Mouse (Mus musculus): Measurements from ENCODE around the gene Tmem123.
A peak's percentile ranks its signal among the peaks of the same experiment; 100 is the strongest.

Gene Tmem123

DNA sequence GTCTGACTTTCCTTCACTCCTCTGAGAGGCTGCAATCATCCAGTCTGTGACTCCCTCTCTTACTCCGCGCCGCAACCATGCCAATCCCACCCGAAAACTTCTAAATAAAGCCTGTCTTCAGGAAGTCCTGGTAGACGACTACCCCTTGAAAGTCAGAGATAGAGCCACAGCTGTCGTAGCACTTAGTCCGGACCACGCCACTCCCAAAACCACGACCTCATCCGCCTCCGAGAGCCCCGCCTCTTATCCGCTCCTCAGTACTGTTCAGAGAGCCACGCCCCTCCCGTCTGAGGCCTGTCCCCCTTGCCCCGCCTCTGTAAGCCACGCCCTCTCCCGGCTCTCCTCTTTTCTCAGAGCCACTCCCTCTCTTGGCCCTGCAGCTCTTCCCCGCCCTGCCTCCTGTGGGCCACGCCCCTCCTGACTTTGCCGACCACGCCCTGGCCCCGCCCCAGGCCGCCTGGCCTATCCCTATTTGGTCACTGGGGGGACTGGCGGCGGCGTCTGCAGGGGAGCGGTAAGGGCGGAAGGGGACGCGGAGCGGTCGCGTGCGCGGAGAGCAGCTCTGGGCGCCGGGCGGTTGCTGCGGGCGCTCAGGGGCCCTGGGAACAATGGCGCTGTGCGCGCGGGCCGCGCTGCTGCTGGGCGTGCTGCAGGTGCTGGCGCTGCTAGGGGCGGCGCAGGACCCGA is at the start of gene Tmem123:
Gene Tmem123, plus strand, starts transcription at position 428 of the 687 bp plus-strand sequence.
- peak; percentile 95 for DNase-seq (ENCODE audit: low read depth, low spot score)

DNA sequence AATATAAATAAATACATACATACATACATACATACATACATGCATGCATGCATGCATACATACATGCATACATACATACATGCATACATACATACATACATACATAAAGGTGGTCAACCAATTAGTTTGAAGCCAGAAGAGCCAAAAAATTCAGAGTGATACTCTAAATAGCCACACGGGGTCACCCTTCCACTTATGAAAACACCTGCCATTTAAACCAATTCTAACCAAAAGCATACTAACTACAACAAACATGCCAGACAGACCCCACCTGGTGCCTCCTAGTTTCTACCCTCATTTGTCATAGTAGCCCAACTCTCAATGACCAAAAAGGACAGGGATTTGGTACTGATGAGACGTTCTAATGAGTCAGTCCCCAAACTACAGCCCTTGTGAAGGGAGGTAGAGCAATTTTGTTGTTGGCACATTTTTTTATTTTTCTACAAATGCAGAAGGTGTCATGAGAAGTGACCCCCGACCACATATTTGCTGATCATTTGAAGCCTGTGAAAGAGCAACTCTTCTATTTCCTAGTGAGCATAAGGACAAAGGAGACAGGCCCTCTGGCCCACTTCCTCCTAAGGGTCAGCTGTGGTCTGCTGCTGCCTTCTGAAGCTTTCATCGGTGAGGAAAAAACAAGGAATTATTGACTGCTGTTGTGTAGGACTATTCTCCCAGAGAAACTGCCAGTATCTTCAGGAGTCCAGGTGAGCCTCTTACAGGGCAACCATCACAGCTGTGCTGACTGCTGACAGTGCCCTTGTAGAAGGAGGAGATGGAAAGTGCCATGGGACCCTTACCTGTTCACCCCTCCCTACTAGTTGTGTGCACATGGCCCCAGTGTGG is 49.6 kb upstream of the Tmem123 start:
- peak; percentile 36 for DNase-seq (ENCODE audit: low read depth, low spot score)

DNA sequence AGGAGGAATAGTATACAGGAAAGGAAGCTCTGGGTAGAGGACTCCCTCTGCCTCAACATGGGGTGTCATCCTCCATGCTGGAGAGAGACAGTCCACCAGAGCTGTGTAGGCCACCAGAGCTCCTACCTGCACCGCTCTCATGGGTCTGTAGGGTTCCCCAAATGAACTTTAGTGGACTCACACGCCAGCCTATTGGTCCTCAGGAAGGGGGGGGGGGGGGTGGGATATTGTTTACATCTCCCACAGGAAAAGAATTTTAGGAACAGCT is 49.0 kb upstream of the Tmem123 start:
- no peak for DNase-seq (ENCODE audit: low read depth, low spot score)

DNA sequence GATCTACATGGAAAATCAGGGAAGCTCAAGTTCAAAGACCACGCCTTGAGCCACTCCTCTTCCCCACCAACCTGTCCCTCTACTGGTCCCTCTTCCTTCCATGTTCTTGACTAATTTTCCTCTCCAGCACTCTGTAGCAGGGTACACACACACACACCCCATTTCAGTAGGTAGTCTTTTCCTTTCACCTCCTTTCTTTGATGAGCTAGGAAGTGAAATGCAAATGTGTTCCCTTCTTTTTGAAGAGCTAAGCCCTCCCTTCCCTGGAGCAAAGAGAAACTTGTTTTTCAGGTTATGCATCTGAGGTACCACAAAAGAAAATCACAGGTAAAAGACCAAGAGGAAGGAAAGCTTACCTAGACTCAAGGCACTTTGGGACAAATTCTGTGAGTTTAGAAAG is 42.3 kb upstream of the Tmem123 start:
- DNase-seq (ENCODE audit: low read depth, low spot score), result no peak

DNA sequence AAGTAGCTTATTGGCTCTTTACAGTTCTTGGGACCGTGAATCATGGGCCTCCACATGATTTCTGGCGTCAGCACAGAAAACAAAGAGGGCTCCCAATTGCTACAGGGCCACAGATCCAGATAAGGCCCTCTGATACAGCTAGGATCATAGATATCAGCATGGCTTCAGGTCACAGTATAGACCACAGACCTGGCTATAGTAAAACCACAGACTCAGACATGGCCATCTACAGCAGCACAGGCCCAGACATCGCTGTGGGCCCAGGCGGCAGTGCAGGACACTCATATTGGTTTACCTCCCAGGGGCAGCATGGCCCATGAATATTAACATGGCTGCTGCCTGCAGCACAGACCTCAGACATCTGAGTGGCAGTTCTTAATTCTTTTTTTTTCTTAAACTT is 34.8 kb upstream of the Tmem123 start:
- no peak for DNase-seq (ENCODE audit: low read depth, low spot score)

DNA sequence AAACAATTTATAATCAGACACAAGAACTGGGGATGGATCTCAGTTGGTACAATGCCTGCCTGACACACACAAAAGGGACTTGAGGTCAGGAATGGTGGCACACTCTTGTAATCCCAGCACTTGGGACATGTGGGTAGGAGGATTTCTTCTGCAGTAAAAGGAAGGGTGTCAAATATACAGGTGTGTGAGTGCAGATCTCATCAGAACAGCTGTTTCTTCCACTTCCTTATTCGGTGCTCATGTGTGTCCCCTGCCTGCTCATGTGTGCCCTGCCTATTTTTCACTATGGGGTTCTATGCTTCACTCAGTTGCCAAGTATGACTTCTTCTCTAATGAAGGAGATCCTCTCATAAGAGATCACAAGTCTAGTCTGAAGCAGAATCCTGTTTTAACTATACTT is 21.1 kb upstream of the Tmem123 start:
- DNase-seq (ENCODE audit: low read depth, low spot score), result no peak

DNA sequence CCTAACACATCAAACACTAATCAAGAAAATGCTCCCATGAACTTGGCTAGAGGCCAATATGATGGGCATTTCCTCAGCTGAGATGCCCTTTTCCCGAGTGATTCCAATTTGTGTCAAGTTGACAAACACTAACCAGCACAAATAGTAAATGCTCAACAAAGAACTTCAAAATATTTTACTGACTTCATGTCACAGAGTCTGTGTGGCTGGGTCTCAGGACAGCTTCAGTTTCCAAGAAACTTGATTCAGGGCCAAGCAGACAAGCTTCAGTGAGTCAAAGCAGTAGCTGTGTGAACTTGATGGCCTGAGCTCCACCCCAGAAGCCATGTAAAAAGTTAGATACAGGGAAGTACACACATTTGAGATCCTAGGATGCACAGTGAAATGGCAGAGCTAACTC is 19.7 kb upstream of the Tmem123 start:
- no peak for DNase-seq (ENCODE audit: low read depth, low spot score)

DNA sequence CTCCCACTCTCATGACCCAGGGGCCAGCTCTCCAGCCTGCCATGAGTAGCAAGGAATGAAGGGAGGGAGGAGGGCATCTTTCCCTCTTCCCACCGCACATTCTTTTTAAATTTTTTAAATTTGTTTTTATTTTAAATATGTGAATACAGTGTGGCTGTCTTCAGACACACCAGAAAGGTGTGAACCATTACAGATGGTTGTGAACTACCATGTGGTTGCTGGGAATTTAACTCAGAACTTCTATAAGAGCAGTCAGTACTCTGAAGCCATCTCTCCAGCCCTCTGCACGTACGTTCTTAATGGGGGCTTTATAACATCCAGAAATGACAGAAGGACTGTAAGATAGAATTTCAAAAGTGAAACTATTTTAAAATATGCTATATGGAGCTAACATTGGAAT is 15.0 kb upstream of the Tmem123 start:
- DNase-seq (ENCODE audit: low read depth, low spot score), result no peak

DNA sequence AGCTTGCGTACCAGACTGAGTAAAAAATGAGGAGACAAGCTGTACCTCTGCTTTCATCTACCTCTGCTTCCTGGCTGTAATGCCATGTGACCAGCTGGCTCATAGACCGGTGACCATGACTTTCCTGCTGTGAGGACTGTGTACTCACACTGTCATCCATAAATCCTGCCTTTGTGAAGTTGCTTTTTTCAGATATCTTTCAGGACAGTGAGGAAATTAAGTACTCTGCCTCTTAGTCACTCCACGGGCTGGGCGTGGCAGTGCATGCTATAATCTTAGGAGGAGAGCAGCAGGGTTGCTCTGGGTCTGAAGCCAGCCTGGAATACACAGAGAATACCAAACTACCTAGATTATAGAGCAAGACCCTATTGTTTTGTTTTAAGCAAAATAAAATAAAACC is 14.3 kb upstream of the Tmem123 start:
- DNase-seq (ENCODE audit: low read depth, low spot score), result no peak

DNA sequence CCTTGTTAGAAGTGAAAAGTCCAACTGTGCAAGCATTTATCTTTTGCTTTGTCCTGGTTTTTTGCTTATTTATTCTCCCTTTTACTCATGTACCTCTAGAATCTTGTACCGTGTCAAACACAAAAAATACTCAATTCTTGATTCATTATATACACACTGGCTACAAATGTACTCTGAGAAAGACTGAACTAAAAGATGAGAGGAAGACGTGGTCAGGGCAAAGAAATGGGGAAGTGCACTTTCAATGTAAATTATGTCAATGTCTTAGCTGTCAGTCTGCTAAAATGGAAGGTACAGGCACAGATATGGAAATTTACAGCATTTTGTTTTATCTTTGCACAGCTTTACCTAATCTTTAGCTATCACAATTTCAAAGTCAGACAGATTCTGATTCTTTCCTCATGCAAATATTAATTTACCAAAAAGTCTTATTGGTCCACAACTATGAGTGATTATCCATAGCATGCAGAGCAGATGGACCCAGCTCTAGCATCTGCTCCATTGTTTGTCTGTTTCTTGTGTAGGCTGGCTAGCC is 7.9 kb upstream of the Tmem123 start:
- DNase-seq (ENCODE audit: low read depth, low spot score), result no peak

DNA sequence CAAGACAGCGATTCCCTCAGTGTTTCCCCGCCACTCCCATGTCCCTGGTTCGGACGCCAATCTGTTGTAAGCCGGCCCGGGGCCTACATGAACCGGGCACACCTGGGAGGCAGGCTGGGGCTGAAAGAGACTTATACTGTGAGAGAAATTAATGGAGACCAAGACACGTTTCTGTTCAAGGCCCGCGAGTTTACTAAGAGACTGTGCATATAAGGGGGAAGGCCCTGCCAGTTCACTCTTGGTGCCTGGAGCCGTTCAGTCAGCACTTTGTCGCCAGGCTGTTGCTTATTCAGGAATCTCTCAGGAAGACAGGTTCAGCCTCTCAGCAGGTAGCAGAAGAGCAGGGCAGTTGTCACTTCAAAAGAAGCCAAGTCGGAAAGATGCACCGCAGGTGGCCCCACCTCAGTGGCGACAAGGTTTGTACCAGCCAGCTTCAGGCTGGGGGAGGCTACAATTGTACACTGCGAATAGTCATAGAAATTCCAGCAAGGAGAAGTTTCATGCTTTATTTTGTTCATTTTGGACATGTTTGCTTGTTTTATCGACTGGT is 1.9 kb upstream of the Tmem123 start:
- no peak for DNase-seq (ENCODE audit: low read depth, low spot score)

DNA sequence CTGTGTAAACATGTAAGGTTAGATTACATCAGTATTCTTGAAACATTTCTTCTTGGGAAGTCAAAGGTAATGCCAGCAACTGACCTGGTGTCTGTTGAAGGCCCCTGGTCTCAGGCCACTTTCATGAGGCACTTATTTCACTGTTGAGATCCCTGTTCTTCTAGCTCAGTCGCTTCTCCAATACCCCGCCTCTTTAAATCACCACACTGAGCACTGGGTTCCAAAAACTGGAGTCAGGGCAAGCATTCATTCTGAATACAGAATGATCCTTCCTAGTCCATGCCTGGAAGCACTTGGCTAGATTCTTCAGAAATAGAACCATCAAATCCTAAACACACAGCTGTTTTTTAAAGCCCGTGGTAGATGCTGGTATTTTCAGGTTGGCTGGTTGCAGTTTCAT is 1.1 kb upstream of the Tmem123 start:
- no peak for DNase-seq (ENCODE audit: low read depth, low spot score)

DNA sequence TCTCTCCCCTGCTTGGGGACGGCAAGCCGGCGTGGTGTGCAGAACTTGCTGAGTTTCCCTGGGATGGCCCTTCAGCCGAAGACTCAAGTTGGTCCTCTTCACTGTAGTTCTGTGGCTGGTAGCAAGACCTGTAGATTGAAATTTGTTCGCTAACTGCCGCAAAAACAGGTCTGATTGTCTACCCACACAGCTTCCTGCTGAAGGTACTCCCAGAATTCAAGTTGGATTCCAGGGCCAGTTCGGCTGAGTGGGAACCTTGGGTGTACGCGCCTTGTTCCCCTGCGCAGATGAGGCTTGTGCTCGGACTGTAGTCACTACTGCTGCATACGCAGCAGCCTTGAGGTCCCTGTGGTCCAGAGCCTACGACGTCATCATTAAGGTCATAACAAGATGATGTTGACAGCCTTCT is 626 bp downstream of the Tmem123 start:
- DNase-seq (ENCODE audit: low read depth, low spot score), result peak; percentile 13

DNA sequence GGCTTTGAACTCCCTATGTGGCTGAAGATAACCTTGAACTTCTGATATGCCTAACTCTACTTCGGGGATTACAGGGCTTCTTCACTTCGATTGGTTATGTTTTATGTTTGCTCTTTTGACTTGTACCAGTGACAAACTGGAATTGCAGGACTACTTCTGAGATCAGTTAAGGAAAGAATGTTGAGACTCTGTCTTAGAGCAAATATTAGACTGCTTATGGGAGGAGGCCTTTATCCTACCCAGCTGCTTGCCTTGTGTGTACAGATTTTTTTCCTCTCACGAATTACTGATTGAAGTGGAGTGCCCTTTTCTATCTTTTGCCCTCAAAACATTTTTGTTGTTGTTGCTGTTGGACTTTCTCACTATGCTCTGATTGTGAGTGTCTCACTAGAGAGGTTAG is 1.4 kb downstream of the Tmem123 start:
- DNase-seq (ENCODE audit: low read depth, low spot score), result no peak

DNA sequence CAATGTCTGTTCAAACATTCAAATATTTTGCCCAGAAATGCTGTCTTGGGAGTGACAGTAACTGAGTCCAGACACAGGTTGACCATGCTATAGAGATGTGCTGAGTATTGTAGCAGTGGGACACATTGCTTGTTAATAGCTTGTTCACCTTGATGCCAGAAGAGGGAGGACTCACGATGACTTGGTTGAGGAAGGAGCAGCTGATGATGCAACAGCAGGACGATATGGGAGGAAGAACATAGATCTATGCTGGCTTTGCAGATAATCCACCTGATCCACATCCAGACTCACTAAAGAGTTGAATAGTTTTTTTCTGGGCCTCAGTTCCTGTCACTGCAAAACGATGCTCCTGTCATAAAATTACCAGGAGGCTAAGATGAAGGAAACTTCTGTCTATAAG is 2.7 kb downstream of the Tmem123 start:
- no peak for DNase-seq (ENCODE audit: low read depth, low spot score)

DNA sequence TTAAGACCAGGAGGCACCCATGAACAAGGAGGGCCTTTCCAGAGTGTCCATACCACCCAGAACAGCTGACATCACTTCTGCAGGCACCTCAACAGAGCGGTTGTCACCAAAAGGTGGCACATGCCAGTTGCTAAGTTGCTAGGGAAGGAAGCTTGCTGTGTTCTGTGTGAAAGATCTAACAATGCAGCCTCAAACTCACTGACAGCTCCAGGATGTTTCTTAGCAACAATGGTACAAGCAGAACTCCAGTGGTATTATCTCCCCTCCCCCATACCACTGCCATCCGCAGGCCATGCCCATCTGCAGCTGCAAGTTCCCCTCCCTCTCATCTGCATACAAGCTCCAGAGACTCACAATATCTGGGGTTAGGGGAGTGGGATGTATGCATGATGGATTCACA is 3.7 kb downstream of the Tmem123 start:
- DNase-seq (ENCODE audit: low read depth, low spot score), result no peak

DNA sequence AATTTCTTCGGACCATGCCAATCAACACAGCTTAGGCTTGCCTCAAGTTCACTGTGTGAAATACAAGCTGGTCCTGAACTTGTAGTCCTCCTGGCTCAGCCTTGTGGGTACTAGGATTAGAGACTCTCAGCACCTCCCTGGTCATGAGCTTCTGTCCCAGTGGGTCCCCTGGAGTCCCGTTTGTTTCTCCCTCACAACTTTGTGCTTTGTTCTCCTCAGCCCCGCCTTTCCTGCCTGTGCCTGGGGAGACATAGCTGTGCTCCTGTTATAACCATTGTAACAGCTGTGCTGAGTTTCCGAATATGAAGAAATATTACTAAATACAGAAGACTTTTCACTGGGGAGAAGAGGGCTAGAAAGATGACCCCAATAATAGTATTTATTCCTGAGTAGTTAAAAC is 5.2 kb downstream of the Tmem123 start:
- no peak for DNase-seq (ENCODE audit: low read depth, low spot score)

DNA sequence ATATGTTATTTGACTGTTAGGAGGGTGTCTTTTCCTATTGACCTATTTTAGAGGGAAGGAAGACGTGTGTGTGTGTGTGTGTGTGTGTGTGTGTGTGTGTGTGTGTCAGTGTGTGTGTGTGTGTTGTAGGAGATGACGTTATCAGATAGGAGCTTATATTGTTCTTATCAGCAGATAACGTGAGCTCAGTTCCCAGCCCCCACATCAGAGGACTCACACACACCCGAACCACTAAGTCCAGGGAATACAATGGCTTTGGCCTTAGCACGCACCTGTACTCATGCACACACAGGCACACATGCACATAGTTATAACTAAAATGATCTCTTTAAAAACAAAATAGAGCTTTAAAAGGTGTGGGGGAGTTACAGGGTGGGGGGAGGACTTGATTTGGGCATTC is 5.7 kb downstream of the Tmem123 start:
- no peak for DNase-seq (ENCODE audit: low read depth, low spot score)

DNA sequence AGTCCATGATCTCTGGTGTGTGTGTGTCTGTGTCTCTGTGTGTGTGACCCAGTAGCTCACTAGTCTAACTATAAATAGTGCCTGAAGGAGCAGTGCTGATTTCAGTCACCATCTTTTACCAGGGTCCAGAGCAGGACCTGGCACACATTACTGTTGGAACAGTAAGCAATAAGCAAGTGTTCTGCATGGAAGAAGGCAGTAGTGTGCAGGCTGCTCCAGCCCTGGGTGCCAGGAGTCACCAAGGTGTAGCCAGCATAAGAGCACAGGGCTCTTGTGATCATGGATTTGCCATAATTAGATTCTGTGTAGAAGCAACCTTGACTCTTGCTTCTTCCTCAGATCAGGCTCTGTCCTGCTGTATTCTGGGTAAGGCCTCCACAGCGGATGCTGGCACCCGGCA is 8.5 kb downstream of the Tmem123 start:
- no peak for DNase-seq (ENCODE audit: low read depth, low spot score)

DNA sequence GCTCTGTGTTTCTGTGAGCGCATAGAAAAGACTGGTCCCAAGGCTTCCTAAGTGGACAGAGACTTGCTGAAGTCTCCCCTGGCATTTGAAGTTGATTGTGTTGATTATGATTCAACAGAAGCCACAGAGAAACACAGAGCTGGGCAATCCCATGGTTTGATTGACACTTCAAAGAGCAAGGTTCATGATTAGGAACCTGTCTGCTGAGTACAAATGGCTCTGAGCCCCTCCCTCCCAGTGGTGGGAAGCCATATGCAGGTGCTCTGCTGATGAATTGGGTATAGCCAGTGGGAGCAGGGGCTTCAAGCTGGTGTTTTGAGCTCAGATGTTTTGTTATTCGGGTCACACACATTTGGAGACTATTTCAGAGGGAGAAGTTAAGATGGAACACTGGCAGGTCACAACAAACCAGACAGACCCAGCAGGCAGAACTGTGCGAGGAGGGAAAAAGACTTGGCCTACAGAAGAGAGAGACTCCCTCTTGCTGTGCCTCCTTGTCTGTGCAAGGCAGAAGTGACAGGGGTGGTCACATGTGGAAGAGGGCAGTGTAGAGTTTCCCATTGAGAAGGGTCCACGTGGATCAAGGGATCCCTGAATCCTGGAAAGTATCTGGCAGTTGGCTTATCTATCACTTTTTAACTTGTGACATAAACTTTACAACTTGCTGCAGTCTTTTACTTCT is 9.1 kb downstream of the Tmem123 start:
- DNase-seq (ENCODE audit: low read depth, low spot score), result no peak

DNA sequence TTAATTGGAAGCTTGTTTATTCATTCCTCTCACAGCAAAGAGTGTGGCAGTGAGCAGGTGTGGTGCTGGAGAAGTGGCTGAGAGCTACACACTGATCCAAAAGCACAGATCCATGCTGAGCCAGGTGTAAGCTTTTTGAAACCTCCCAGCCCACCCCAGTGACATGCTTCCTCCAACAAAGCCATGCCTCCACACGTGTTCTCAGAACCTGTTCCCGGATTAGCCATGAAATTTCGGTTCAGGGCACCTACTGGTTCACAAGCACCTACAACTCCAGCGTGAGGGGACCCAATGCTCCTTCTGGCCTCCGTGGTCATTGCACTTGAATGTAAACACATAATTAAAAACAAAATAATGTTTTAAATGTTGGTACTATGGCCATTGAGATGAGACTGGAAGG is 9.8 kb downstream of the Tmem123 start:
- DNase-seq (ENCODE audit: low read depth, low spot score), result no peak

DNA sequence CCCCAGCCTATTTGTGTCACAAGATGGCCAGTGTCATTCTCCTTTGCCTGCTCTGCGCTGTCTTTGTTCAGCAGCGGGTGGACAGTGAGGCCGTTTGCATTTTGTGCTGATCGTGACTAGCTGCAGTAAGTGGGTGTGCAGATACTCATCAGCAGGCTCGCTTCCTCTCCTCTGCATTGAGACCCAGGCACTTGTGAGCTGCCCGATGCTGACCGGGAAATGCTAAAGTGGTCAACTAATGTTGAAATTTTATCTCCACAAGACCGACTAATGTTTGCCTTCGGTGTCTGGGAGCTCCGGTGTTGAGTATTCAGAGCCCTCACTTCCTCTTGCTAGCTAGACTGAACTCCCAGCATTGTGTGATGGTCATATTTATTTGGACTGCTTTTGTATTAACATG is 10.7 kb downstream of the Tmem123 start:
- DNase-seq (ENCODE audit: low read depth, low spot score), result no peak
